Mouse (Mus musculus): ENCODE measurements around the gene Nfyc. TPM values are rescaled to one million over a fixed set of nuclear protein-coding genes. Genes with fewer than 3 reads are reported as not detected.

The Nfyc gene
- polyA plus RNA-seq, 2 experiments: 50.6 to 53.3 TPM

GRCm38 (mm10) chr4:120713021-120713420 lies 118.4 kb downstream of the Nfyc start:
- Histone ChIP-seq H3K27me3 (ENCODE audit: control insufficient read depth, insufficient read depth, low read length) (peaks cover 16% of the 10 kb centered on the region), H3K9ac (replicated peaks) (no peak overlapping the region), H3K4me1 (replicated peaks; ENCODE audit: control insufficient read depth in 2 of 2, insufficient read depth in 2 of 2, low read length in 1 of 2) (peaks cover 0 to 3% of the 10 kb centered on the region in 2 experiments; a peak in 1 of 4 replicates), H3K36me3 (replicated peaks; ENCODE audit: control insufficient read depth, insufficient read depth, low read depth) (no peaks in the 10 kb centered on the region), H3K27ac (no peak overlapping the region), H3K4me2 (ENCODE audit: low read depth) (no peak overlapping the region), H3K9me3 (ENCODE audit: control insufficient read depth, low read length) (no peaks in the 10 kb centered on the region), H3K4me3 (ENCODE audit: insufficient read depth in 1 of 2, low read depth in 2 of 2, low read length in 2 of 2) (no peak overlapping the region)
- WGBS (ENCODE audit: insufficient replicate concordance): 80% methylated on average over 6 of the region's 6 CpGs
- DNase-seq (ENCODE audit: low read depth in 3 of 3, low spot score in 3 of 3): no peak
- ATAC-seq (ENCODE audit: insufficient read depth): no peak
- no peak for TF ChIP-seq EP300 (IDR thresholded peaks at IDR 0.05; ENCODE audit: low read depth)
- no peak for TF ChIP-seq CTCF (IDR thresholded peaks at IDR 0.05; ENCODE audit: low read depth)

GRCm38 (mm10) chr4:120712236-120712635 lies 119.1 kb downstream of the Nfyc start:
- H3K27me3 ChIP-seq (ENCODE audit: control insufficient read depth, insufficient read depth, low read length): peaks cover 8% of the 10 kb centered on the region
- no peak overlapping the region for H3K27ac ChIP-seq
- H3K9me3 ChIP-seq (ENCODE audit: control insufficient read depth, low read length): no peaks in the 10 kb centered on the region
- WGBS (ENCODE audit: insufficient replicate concordance): 71% methylated on average over 12 of the region's 12 CpGs
- no peak for ATAC-seq (ENCODE audit: insufficient read depth)
- TF ChIP-seq EP300 (IDR thresholded peaks at IDR 0.05; ENCODE audit: low read depth) (no peak), CTCF (IDR thresholded peaks at IDR 0.05; ENCODE audit: low read depth) (no peak)
- no peak for DNase-seq (ENCODE audit: low read depth in 3 of 3, low spot score in 3 of 3)
- no peak overlapping the region for H3K4me3 ChIP-seq (ENCODE audit: insufficient read depth in 1 of 2, low read depth in 2 of 2, low read length in 2 of 2)
- H3K36me3 ChIP-seq (replicated peaks; ENCODE audit: control insufficient read depth, insufficient read depth, low read depth): no peaks in the 10 kb centered on the region
- peaks cover 0 to 3% of the 10 kb centered on the region in 2 experiments; a peak in 1 of 4 replicates for H3K4me1 ChIP-seq (replicated peaks; ENCODE audit: control insufficient read depth in 2 of 2, insufficient read depth in 2 of 2, low read length in 1 of 2)
- H3K4me2 ChIP-seq (ENCODE audit: low read depth): no peak overlapping the region
- no peak overlapping the region for H3K9ac ChIP-seq (replicated peaks)

MicroRNA genes within 50 kb of the gene (microRNA counts, 519-probe panel; counts per million panel counts)
- microRNA mmu-miR-30e: 4,669 counts per million, percentile 21 among the panel's probes with 10 or more counts

Small RNA genes within 50 kb of the gene (microRNA-seq; reads per million reads assigned to microRNA genes)
- gene Gm23936 (not detected), gene Mir30c-1 (166 reads per million, percentile 53 among the genes with 10 or more reads in this experiment), gene Mir30e (not detected), gene Mir30f (not detected)

Other genes with a start within 250 kb of the Nfyc start
- gene Gm8439, start 242.8 kb downstream of the Nfyc start, polyA plus RNA-seq (2012; rRNA removed): not detected in 2 replicates
- gene Gm8439, start 242.8 kb downstream of the Nfyc start, polyA plus RNA-seq (2014; fragmentation: Nextera tagmentation; extraction: Ambion mirVana): not detected in 2 replicates
- 79.1 and 109 TPM in 2 replicates for gene Cited4, start 165.0 kb downstream of the Nfyc start, polyA plus RNA-seq (2012; rRNA removed)
- gene Cited4, start 165.0 kb downstream of the Nfyc start, polyA plus RNA-seq (2014; fragmentation: Nextera tagmentation; extraction: Ambion mirVana): 76.6 and 95.2 TPM in 2 replicates
- 0.06 and 0.10 TPM in 2 replicates for gene Kcnq4, start 83.0 kb downstream of the Nfyc start, polyA plus RNA-seq (2012; rRNA removed)
- 0.08 TPM in 1 of 2 replicates, not detected in the other for gene Kcnq4, start 83.0 kb downstream of the Nfyc start, polyA plus RNA-seq (2014; fragmentation: Nextera tagmentation; extraction: Ambion mirVana)
- 0.19 and 0.25 TPM in 2 replicates for gene Rims3, start 23.2 kb upstream of the Nfyc start, polyA plus RNA-seq (2012; rRNA removed)
- gene Rims3, start 23.2 kb upstream of the Nfyc start, polyA plus RNA-seq (2014; fragmentation: Nextera tagmentation; extraction: Ambion mirVana): 0.09 and 0.15 TPM in 2 replicates
- gene Exo5, start 93.4 kb upstream of the Nfyc start, polyA plus RNA-seq (2012; rRNA removed): 3.4 and 7.2 TPM in 2 replicates
- gene Exo5, start 93.4 kb upstream of the Nfyc start, polyA plus RNA-seq (2014; fragmentation: Nextera tagmentation; extraction: Ambion mirVana): 5.3 and 5.8 TPM in 2 replicates
- gene Zfp69, start 120.1 kb upstream of the Nfyc start, polyA plus RNA-seq (2012; rRNA removed): 1.0 and 1.1 TPM in 2 replicates
- gene Zfp69, start 120.1 kb upstream of the Nfyc start, polyA plus RNA-seq (2014; fragmentation: Nextera tagmentation; extraction: Ambion mirVana): 1.2 and 1.3 TPM in 2 replicates
- 15.4 and 17.0 TPM in 2 replicates for gene Smap2, start 185.7 kb upstream of the Nfyc start, polyA plus RNA-seq (2012; rRNA removed)
- gene Smap2, start 185.7 kb upstream of the Nfyc start, polyA plus RNA-seq (2014; fragmentation: Nextera tagmentation; extraction: Ambion mirVana): 19.6 and 22.1 TPM in 2 replicates
- 0.79 and 1.9 TPM in 2 replicates for gene Col9a2, start 207.8 kb upstream of the Nfyc start, polyA plus RNA-seq (2012; rRNA removed)
- 0.83 and 1.1 TPM in 2 replicates for gene Col9a2, start 207.8 kb upstream of the Nfyc start, polyA plus RNA-seq (2014; fragmentation: Nextera tagmentation; extraction: Ambion mirVana)

All from liver, embryonic 14.5 days (tissue).